Mouse (Mus musculus): ENCODE data around the gene Usp27x.

Usp27x gene

GRCm38 (mm10) chrX:7375716-7376480 lies at the start of gene Usp27x:
Usp27x (minus strand) TSS chrX:7375830.
- peak; percentile 74 for DNase-seq (ENCODE audit: low read depth, low spot score)

- peak; percentile 85 for DNase-seq (ENCODE audit: low read depth, low spot score)
Measured at GRCm38 (mm10) chrX:7422691-7423111, 47.1 kb upstream of the Usp27x start.

- peak; percentile 57 for DNase-seq (ENCODE audit: low read depth, low spot score)
Measured at GRCm38 (mm10) chrX:7422166-7422565, 46.5 kb upstream of the Usp27x start.

- DNase-seq (ENCODE audit: low read depth, low spot score) = peak; percentile 86
Measured at GRCm38 (mm10) chrX:7421016-7421415, 45.4 kb upstream of the Usp27x start.

GRCm38 (mm10) chrX:7416178-7416871 lies 40.7 kb upstream of the Usp27x start:
- DNase-seq (ENCODE audit: low read depth, low spot score) = no peak

GRCm38 (mm10) chrX:7415308-7415707 lies 39.7 kb upstream of the Usp27x start:
- no peak for DNase-seq (ENCODE audit: low read depth, low spot score)

- DNase-seq (ENCODE audit: low read depth, low spot score) = no peak
Measured at GRCm38 (mm10) chrX:7412239-7413033, 36.8 kb upstream of the Usp27x start.

- DNase-seq (ENCODE audit: low read depth, low spot score) = no peak
Measured at GRCm38 (mm10) chrX:7376586-7376985, 956 bp upstream of the Usp27x start.

GRCm38 (mm10) chrX:7375322-7375715 lies 311 bp downstream of the Usp27x start:
- no peak for DNase-seq (ENCODE audit: low read depth, low spot score)

- DNase-seq (ENCODE audit: low read depth, low spot score) = peak; percentile 36
Measured at GRCm38 (mm10) chrX:7325455-7325854, 50.2 kb downstream of the Usp27x start.

GRCm38 (mm10) chrX:7322288-7322687 lies 53.3 kb downstream of the Usp27x start:
- DNase-seq (ENCODE audit: low read depth, low spot score) = peak; percentile 62

Data from A20 (cell line).